Mouse (Mus musculus) bone marrow macrophage, adult 2 months (primary cell): Measurements from ENCODE around the gene Pbrm1.

Experiments used
- CTCF ChIP-seq: IDR thresholded peaks from 2 replicates; pipeline ENCODE4 v1.5.1; 2012; ENCODE audit warnings: low read depth, mild to moderate bottlenecking, low read length, moderate library complexity
- POLR2A ChIP-seq: IDR thresholded peaks from 2 replicates; pipeline ENCODE4 v1.6.1; 2012; ENCODE audit warnings: mild to moderate bottlenecking, low read depth, low read length, borderline replicate concordance

- no peak for TF ChIP-seq CTCF
- TF ChIP-seq POLR2A = no peak
These were observed 126.8 kb downstream of the Pbrm1 start for GRCm38 (mm10) chr14:31145694-31146093.
